Mouse (Mus musculus) gastrocnemius, postnatal 25 days (tissue): ENCODE results near the gene Trim44. TPM values are rescaled to one million over a fixed set of nuclear protein-coding genes. Genes with fewer than 3 reads are reported as not detected.

Source experiments
- DNase-seq: peaks from one replicate; pipeline ENCODE4 v3.0.0; 2022
- total RNA-seq, 2 experiments: library from RNA; stranded (reverse); gene quantifications; 1 replicate in 1 of 2; 2 replicates in 1 of 2; pipeline ENCODE4 v1.2.3; 2021

Gene Trim44
- total RNA-seq, 2 experiments from 2014 or later: 13.5 to 13.9 TPM

GRCm38 (mm10) chr2:102364565-102365200 is 42.9 kb downstream of the Trim44 start:
- DNase-seq: no peak

GRCm38 (mm10) chr2:102362896-102363530 is 44.6 kb downstream of the Trim44 start:
- DNase-seq: no peak

- DNase-seq: no peak
These were observed 45.4 kb downstream of the Trim44 start for GRCm38 (mm10) chr2:102362266-102362665.

- DNase-seq: no peak
These were observed 50.5 kb downstream of the Trim44 start for GRCm38 (mm10) chr2:102356879-102357695.

DNA sequence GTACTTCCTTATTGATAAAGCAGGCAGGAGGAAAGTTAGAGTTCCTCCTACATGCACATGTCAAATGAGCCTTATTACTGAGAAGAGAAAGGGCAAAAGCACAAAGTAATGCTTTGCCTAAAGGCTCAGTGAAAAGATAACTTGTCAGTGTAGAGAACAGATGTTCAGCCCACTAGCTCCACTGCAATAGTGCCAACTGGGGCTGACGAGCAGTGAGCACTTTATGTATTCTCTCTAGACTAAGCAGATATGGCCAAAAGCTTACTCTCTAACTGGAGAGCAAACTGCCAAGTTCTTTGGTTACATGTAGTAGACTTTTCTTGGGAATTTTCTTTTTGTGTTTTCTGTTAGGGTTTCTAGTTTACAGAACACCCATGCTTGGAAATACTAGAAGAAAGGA is 53.6 kb downstream of the Trim44 start:
- no peak for DNase-seq

- DNase-seq: no peak
These were observed 66.2 kb downstream of the Trim44 start for GRCm38 (mm10) chr2:102341429-102341828.

GRCm38 (mm10) chr2:102336816-102337215 is 70.8 kb downstream of the Trim44 start:
- DNase-seq: no peak

DNA sequence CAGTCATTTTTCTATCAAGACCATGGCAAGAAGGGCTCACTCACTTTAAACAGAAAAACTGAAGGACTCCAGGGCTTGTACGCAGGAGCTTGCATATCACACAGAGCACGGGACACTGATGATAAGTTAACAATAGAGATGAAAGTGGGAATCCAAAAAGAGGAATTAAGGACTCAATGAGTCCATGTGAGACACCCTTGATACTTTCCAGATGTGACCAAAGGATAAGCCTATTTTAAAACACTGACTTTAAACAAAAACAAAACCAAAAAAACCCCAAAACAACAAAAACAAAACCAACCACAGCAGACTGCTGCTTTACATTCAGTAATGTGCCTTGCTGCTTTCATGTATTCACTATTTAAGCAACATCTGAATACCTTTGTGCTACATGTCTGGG is 75.7 kb downstream of the Trim44 start:
- no peak for DNase-seq

GRCm38 (mm10) chr2:102331092-102331491 is 76.5 kb downstream of the Trim44 start:
- DNase-seq: no peak

DNA sequence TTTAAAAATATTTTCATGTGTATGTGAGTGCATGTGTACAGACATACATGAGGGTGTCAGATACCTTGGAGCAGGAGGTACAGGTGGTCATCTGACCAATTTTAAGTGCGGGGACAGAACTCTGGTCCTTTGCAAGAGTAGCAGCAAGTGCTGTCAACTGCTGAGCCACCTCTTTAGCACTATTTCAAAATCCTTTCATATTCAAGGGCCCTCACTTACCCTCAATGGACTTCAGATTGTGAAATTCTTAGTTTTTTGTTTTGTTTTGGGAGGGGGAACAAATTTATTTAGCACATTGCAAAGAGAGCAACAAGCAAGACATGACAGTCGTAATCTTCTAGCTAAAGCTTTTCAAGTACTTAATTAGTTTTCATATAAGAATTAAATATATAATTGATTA is 81.7 kb downstream of the Trim44 start:
- DNase-seq: no peak

- DNase-seq: no peak
These were observed 83.3 kb downstream of the Trim44 start for GRCm38 (mm10) chr2:102324336-102324735.

DNA sequence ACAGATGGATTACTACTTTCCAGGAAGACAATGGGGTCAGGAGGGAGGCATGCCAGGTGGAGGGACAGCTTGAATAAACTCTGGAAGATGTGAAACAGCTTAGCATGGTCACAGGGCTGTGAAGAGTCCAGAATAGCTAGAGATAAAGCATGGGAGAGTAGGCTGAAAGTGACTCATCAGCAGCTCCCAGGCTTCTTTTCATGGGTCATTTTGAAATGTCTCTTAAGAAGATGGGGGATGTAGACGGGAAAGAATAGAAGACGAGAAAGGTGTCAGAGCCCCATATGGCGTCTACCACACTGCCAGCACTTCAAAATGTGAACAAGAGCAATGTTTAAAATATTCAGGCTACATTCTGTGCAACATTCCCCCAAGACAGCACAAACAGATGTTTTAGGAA is 91.1 kb downstream of the Trim44 start:
- DNase-seq: no peak

- no peak for DNase-seq
These were observed 92.5 kb downstream of the Trim44 start for GRCm38 (mm10) chr2:102315153-102315552.

DNA sequence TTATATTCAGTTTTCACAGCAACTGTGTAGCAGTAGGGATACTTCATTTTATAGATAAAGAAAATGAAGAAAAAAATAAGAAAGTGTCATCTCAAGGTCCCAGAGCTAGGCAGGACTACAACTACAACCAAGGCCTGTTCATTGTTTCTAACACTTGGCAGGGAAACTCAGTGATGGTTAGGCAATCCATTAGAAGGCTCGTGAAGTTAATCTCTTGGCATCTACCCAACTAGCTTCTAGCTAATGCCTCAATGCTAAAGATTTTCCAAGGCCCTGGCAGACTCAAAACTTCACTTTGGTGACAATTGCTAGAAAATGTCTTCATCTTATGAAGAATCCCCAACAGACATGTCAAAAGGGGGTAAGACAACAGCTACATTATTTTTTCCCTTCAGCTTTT is 93.0 kb downstream of the Trim44 start:
- no peak for DNase-seq

DNA sequence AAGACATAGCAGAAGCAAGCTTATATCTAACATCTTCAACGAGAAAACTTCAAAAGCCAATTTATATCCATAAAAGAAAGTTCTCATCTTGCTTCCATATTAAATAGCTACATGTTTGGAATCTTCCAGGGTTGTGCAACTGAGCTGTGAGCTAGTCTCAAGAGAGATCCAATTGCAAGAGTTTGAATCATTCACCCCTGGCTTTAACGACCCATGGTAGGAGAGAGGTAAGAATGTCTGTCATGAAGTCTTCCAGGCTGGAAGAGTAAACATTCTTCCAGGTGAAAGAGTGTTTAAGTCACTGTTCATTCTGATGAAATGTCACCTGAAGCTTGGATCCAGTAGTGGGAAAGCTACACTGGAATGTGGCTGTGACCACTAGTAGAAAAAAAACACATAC is 93.6 kb downstream of the Trim44 start:
- DNase-seq: no peak

DNA sequence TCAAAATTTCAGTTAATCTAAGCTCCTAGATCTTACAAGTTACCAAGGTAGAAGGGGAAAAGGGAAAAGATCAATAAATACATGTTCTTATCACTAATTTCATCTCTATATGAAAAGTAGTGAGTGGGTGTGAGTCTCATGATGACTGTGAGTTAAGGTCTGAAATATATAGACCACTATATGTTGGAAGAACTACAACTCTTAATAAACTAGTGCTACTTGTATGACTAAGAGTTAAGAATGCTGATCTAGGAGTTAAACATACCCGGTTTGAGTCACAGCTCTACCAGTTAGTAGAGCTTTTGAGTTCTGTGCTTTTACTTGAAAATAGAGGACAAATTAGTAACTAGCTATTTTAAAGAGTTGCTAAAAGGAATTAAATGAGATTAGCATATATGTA is 94.7 kb downstream of the Trim44 start:
- DNase-seq: no peak

DNA sequence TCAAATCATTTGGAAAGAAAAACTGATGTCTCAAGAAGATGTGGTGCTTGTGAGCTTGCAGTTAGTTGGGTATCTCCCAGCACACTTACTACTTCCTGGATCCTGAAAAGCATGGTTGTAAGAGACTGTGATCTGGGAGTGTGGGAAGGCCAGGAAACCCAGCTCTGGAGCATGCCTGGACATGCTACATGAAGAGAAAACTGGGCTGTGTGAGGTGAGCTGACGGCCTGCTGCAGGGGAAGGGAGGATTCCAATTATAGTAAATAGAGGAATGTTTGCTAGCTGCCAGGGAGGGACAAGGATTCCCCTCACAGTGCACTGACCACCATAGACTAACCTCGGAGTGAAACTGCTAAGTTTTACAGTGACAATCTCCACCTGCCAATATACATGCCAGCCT is 104.4 kb downstream of the Trim44 start:
- no peak for DNase-seq

GRCm38 (mm10) chr2:102302532-102302931 is 105.1 kb downstream of the Trim44 start:
- no peak for DNase-seq

- peak; percentile 65 for DNase-seq
These were observed 112.8 kb downstream of the Trim44 start for GRCm38 (mm10) chr2:102294827-102295270.

DNA sequence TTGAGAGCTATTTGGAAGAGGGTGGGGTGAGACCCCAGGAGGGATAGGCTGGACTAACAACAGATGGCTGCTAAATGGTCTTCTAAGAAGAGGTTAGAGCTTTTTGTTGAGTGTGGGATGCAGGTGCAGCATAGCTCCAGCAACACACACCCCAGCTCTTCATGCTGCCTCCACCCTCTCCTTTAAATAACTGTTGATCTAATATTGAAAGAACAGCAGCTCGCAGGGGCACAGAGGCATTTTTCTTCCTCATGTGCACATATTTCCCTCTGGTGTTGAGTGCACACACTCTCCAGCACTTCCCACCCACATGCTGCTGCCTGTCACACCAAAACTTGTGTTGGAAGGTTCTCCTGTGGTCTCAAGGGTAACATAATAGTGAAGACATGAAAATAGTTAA is 114.4 kb downstream of the Trim44 start:
- DNase-seq: no peak

DNA sequence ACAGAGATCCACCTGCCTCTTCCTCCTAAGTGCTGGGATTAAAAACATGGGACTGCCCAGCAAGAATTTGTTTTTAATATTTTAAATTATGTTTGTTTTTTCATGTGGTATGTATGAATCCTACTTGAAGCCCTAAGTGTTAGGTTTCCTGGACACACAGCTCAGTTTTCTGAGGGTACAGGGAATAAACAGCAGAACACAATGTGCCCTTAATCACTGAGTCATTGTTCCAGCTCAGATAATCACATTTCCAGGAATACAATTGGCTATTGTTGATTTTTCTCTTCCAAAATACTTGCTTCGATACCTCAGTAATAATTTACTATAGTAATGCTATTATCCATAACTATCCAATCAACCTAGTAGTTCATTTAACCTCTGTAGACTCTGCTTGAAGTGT is 115.6 kb downstream of the Trim44 start:
- DNase-seq: no peak

DNA sequence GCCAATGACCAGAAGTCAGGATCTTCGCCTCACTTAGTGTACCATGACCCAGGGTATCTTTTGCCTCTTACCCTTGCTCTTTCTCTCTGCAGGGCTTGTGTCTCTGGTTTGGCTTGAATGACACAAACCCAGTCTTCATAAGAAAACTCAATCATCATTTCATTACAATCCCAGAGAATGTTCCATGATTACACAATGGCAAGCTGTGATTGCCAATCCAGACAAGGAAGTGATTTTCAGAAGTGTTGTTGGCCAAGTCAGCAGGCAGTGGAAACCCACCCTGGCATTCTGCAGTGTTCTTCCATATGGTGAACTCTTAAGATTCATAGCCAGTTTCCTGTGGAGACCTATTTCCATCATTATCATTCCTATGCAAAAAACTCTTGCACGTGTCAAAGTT is 116.1 kb downstream of the Trim44 start:
- no peak for DNase-seq

GRCm38 (mm10) chr2:102290041-102290440 is 117.6 kb downstream of the Trim44 start:
- no peak for DNase-seq
